Mouse (Mus musculus): ENCODE measurements around the gene Rab4b.

Rab4b gene

GRCm38 (mm10) chr7:27184964-27185363 is 6.3 kb upstream of the Rab4b start:
- no peak for DNase-seq (ENCODE audit: low read depth, low spot score)

- no peak for DNase-seq (ENCODE audit: low read depth, low spot score)
These were observed 3.8 kb upstream of the Rab4b start for GRCm38 (mm10) chr7:27182498-27182897.

- no peak for DNase-seq (ENCODE audit: low read depth, low spot score)
These were observed 2.4 kb upstream of the Rab4b start, which contains the start of the genes Gm21983 and Mia for GRCm38 (mm10) chr7:27180837-27181695. Gene Gm21983 (minus strand): TSS chr7:27181086. Gene Mia (minus strand): TSS chr7:27181157.

GRCm38 (mm10) chr7:27180036-27180435 is 1.3 kb upstream of the Rab4b start:
- no peak for DNase-seq (ENCODE audit: low read depth, low spot score)

- no peak for DNase-seq (ENCODE audit: low read depth, low spot score)
These were observed 672 bp upstream of the Rab4b start for GRCm38 (mm10) chr7:27179217-27179918.

GRCm38 (mm10) chr7:27177942-27178323 is 763 bp downstream of the Rab4b start:
- no peak for DNase-seq (ENCODE audit: low read depth, low spot score)

GRCm38 (mm10) chr7:27174896-27175295 is 3.8 kb downstream of the Rab4b start:
- no peak for DNase-seq (ENCODE audit: low read depth, low spot score)

GRCm38 (mm10) chr7:27174496-27174895 is 4.2 kb downstream of the Rab4b start:
- no peak for DNase-seq (ENCODE audit: low read depth, low spot score)

- DNase-seq (ENCODE audit: low read depth, low spot score) = no peak
These were observed 7.7 kb downstream of the Rab4b start for GRCm38 (mm10) chr7:27170981-27171380.

- no peak for DNase-seq (ENCODE audit: low read depth, low spot score)
These were observed 10.3 kb downstream of the Rab4b start for GRCm38 (mm10) chr7:27168371-27168770.

GRCm38 (mm10) chr7:27167475-27168094 is 11.1 kb downstream of the Rab4b start:
- no peak for DNase-seq (ENCODE audit: low read depth, low spot score)

- peak; percentile 93 for DNase-seq (ENCODE audit: low read depth, low spot score)
These were observed 11.9 kb downstream of the Rab4b start, which contains the start of gene Egln2 for GRCm38 (mm10) chr7:27166614-27167474. Gene Egln2 (minus strand): TSS chr7:27166802.

- no peak for DNase-seq (ENCODE audit: low read depth, low spot score)
These were observed 12.5 kb downstream of the Rab4b start for GRCm38 (mm10) chr7:27166229-27166613.

- no peak for DNase-seq (ENCODE audit: low read depth, low spot score)
These were observed 13.0 kb downstream of the Rab4b start for GRCm38 (mm10) chr7:27165696-27166095.

- no peak for DNase-seq (ENCODE audit: low read depth, low spot score)
These were observed 13.6 kb downstream of the Rab4b start for GRCm38 (mm10) chr7:27165007-27165655.

- DNase-seq (ENCODE audit: low read depth, low spot score) = no peak
These were observed 14.4 kb downstream of the Rab4b start for GRCm38 (mm10) chr7:27164112-27164947.

GRCm38 (mm10) chr7:27163450-27163805 is 15.3 kb downstream of the Rab4b start:
- DNase-seq (ENCODE audit: low read depth, low spot score) = no peak

GRCm38 (mm10) chr7:27162780-27163449 is 15.8 kb downstream of the Rab4b start:
- no peak for DNase-seq (ENCODE audit: low read depth, low spot score)

GRCm38 (mm10) chr7:27161744-27162143 is 17.0 kb downstream of the Rab4b start:
- DNase-seq (ENCODE audit: low read depth, low spot score) = no peak

Measured in retina, adult 2 months (tissue).